Mouse (Mus musculus) adrenal gland, postnatal 25 days (tissue): ENCODE measurements around the gene Rhob. TPM values are rescaled to one million over a fixed set of nuclear protein-coding genes. Genes with fewer than 3 reads are reported as not detected.

Experiments used
- total RNA-seq: library from RNA; stranded (reverse); gene quantifications from 2 replicates; pipeline ENCODE4 v1.2.3, GENCODE M21; 2021

Rhob gene
- total RNA-seq, 1 experiment from 2014 or later = 212 TPM

Other genes with a start within 250 kb of the Rhob start
- not detected in 2 replicates for gene Gdf7, start 198.1 kb downstream of the Rhob start, total RNA-seq
- 13.6 and 22.3 TPM in 2 replicates for gene Hs1bp3, start 186.6 kb downstream of the Rhob start, total RNA-seq
- not detected in 2 replicates for gene Slc7a15, start 99.1 kb upstream of the Rhob start, total RNA-seq
- gene Pum2, start 174.1 kb upstream of the Rhob start, total RNA-seq = 119 and 159 TPM in 2 replicates